Mouse (Mus musculus) midbrain, postnatal 0 days (tissue): ENCODE measurements at regions not wholly inside any gene's neighbourhood (a gene's known extent, or its start where the extent isn't known, plus 50 kb on each side); places are given as distances from the start of the nearest gene placed in this dataset.

Experiments used
- ATAC-seq: fragments of 200-750 bp; cut with Nextera tagmentation; 2 replicates; pipeline ENCODE4 v1.8.0; 2017; ENCODE audit warnings: moderate number of reproducible peaks, mild to moderate bottlenecking, moderate TSS enrichment, moderate library complexity; ENCODE audit not compliant: low FRiP score
- DNase-seq: peaks from one replicate; pipeline ENCODE4 v3.0.0-alpha.2; 2015; ENCODE audit warnings: low spot score
- H3K27ac ChIP-seq: fragments of 300-500 bp; sonication (generic); 2 replicates; pipeline ENCODE4 v1.5.1; 2014; ENCODE audit warnings: low read depth, mild to moderate bottlenecking, low read length, mixed read lengths
- H3K27me3 ChIP-seq: fragments of 300-500 bp; sonication (generic); 2 replicates; pipeline ENCODE4 v1.6.1; 2014; ENCODE audit warnings: low read length, control low read depth, mixed read lengths; ENCODE audit not compliant: insufficient read depth
- H3K36me3 ChIP-seq: fragments of 300-500 bp; sonication (generic); 2 replicates; pipeline ENCODE4 v1.6.1; 2014; ENCODE audit warnings: low read length, control low read depth, mixed read lengths; ENCODE audit not compliant: insufficient read depth
- H3K4me1 ChIP-seq: fragments of 300-500 bp; sonication (generic); 2 replicates; pipeline ENCODE4 v1.6.1; 2014; ENCODE audit warnings: mild to moderate bottlenecking, control low read depth, antibody characterized with exemption, low read length, mixed read lengths; ENCODE audit not compliant: insufficient read depth
- H3K4me2 ChIP-seq: fragments of 300-500 bp; sonication (generic); 2 replicates; pipeline ENCODE4 v1.6.1; 2014; ENCODE audit warnings: low read depth, mild to moderate bottlenecking, low read length, mixed read lengths; ENCODE audit not compliant: poor library complexity, severe bottlenecking
- H3K4me3 ChIP-seq: fragments of 300-500 bp; sonication (generic); 2 replicates; pipeline ENCODE4 v1.5.1; 2014; ENCODE audit warnings: low read depth, mild to moderate bottlenecking, low read length, moderate library complexity
- H3K9ac ChIP-seq: fragments of 300-500 bp; sonication (generic); replicated peaks from 2 replicates; pipeline ENCODE4 v1.6.1; 2014; ENCODE audit warnings: mild to moderate bottlenecking, low read length, moderate library complexity, mixed read lengths; ENCODE audit not compliant: poor library complexity, severe bottlenecking
- H3K9me3 ChIP-seq: fragments of 300-500 bp; sonication (generic); 2 replicates; pipeline ENCODE4 v1.6.1; 2016; ENCODE audit warnings: low read length, control low read depth
- CTCF ChIP-seq: IDR thresholded peaks from 2 replicates; pipeline ENCODE4 v1.5.1; 2016; ENCODE audit warnings: antibody characterized with exemption, mild to moderate bottlenecking
- WGBS: fragments of 180-500 bp; shearing (Covaris S2); extraction: QIAGEN DNeasy Blood & Tissue Kit; methylation state at CpG from one replicate; pipeline ENCODE4 v1.1.7; 2014; 5-methylcytosine and 5-hydroxymethylcytosine counted together

GRCm38 (mm10) chr9:41849628-41850326, 274.3 kb downstream of the Sorl1 start:
- Histone ChIP-seq H3K4me3 (no peak overlapping the region), H3K4me1 (no peaks in the 10 kb centered on the region), H3K9ac (no peak overlapping the region), H3K27ac (no peak overlapping the region), H3K27me3 (no peaks in the 10 kb centered on the region), H3K9me3 (no peaks in the 10 kb centered on the region), H3K36me3 (no peaks in the 10 kb centered on the region), H3K4me2 (no peak overlapping the region)
- DNase-seq (no peak), ATAC-seq (no peak)
- WGBS, result 68% methylated on average over 4 of the region's 4 CpGs
- no peak for TF ChIP-seq CTCF

DNA sequence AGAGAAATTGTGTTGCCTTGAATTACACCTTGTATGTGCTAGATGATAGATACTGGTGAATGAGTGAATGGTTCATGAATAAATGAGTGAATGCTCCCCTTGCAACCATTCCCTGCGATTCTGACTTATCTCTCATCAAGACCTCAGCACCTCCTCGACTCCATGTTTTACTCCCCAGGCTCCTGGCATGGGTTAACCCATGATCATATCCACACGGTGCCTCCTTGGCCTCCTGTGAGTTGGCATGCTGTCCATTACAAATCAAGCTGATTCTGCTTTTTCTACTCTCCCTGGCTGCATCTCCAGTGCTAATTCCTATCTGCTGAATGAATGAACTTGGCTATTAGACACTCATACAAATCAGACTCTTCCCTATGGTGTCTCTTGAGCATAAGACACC, 279.5 kb downstream of the Sorl1 start:
- ATAC-seq (no peak), DNase-seq (no peak)
- no peak overlapping the region for H3K4me2 ChIP-seq
- H3K36me3 ChIP-seq, result no peaks in the 10 kb centered on the region
- H3K4me1 ChIP-seq, result no peaks in the 10 kb centered on the region
- H3K4me3 ChIP-seq, result no peak overlapping the region
- no peaks in the 10 kb centered on the region for H3K9me3 ChIP-seq
- TF ChIP-seq CTCF, result no peak
- H3K9ac ChIP-seq, result no peak overlapping the region
- WGBS, result 82% methylated on average over 3 of the region's 3 CpGs
- H3K27me3 ChIP-seq, result no peaks in the 10 kb centered on the region
- no peak overlapping the region for H3K27ac ChIP-seq

DNA sequence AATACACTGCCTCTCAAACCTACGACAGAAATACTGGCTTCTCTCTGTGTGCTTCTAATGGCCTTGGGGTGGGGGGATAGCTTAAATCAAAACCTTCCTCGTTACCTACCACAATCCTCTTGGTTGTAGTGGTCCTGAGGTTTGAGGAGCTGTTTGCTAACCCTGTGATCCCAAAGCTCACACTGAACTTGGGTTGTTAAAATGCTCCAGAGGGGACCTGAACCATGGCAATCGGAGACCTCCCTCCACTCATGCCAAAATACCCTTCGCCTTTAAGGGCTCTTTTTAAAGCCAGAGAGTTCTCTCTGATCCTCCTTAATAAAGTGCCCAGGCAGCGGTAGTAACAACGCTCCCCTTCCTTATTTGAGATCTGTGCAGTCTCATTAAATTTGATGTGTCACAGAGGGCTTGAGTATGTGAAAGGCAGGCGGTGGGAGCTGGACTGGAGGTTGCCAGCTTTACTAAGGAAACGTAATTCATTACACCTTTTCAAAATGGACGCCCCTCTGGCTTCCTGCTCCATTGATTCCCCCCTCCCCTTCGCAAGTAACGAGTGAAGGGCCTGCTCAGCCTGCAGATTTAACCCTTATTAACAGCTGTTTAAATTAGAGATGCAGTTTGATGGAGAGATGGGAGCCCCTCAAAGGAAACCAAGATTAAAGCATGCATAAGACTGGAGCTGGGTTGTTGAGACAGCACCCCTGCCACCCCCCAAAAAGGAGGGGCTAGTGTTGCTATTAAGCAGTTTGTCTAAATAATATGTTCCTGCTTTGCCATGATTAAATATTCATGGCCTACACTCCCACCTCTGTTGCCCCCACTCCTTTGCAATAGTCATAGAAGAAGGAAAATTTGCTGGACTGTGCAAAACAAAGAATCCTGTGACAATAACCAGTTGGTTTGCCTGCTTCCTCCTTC, 289.4 kb downstream of the Sorl1 start:
- no peaks in the 10 kb centered on the region for H3K27me3 ChIP-seq
- ATAC-seq, result no peak; the same call in 1 of the 2 replicates

DNA sequence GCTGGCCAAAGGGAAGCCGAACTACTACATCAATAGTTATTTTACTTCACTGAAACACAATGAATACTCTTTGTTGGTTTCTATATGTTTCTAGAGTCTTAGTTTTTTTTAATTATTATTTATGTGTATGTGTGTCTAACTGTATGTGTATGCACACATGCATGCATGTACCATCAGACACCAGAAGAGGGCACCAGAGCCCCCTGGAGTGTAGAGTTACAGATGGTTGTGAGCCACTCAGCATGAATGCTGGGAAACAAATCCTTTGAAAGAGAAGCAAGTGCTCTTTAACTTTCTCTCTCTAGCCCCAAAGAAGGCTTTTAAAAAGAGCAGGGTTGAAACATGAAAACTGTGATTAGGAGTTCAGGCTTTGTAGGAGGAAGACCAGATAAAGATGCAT, 290.7 kb downstream of the Sorl1 start:
- Histone ChIP-seq H3K4me1 (no peaks in the 10 kb centered on the region), H3K9me3 (no peaks in the 10 kb centered on the region), H3K36me3 (no peaks in the 10 kb centered on the region), H3K4me2 (no peak overlapping the region), H3K27me3 (no peaks in the 10 kb centered on the region), H3K4me3 (no peak overlapping the region), H3K27ac (no peak overlapping the region), H3K9ac (no peak overlapping the region)
- ATAC-seq, result no peak
- peak; percentile 37 for TF ChIP-seq CTCF
- DNase-seq, result no peak
- WGBS, result 100% methylated on average over 1 of the region's 1 CpGs

More for the DNA sequence above, 289.4 kb downstream of the Sorl1 start:
- Histone ChIP-seq H3K4me2 (no peak overlapping the region), H3K4me3 (no peak overlapping the region), H3K9me3 (no peaks in the 10 kb centered on the region), H3K9ac (0 out of 2 replicates have a peak overlapping the region, but pooled peaks have one; percentile 29), H3K27ac (no peak overlapping the region), H3K36me3 (no peaks in the 10 kb centered on the region), H3K4me1 (no peaks in the 10 kb centered on the region)
- DNase-seq, result peak; percentile 33
- no peak for TF ChIP-seq CTCF
- 30% methylated on average over 11 of the region's 11 CpGs for WGBS

DNA sequence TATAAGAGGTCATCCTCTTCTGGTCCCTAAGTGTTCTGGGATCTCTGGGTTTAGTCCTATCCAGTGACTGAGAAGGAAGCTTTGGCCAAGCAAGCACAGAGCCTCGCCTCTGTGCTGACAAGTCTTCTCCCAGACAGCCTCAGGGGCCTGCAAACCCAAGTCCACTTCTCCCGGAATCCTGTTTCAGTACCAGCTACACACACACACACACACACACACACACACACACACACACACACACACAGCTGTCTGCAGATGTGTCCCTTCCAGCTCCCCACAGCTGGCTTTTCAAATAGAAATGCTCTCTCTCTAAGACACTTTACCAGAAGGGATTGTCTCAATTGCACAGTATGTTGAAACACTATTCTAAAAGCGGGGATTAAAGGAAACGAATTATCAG, 296.7 kb downstream of the Sorl1 start:
- DNase-seq (no peak), ATAC-seq (no peak)
- H3K27me3 ChIP-seq, result no peaks in the 10 kb centered on the region
- WGBS, result 64% methylated on average over 4 of the region's 4 CpGs
- no peaks in the 10 kb centered on the region for H3K4me1 ChIP-seq
- no peak overlapping the region for H3K27ac ChIP-seq
- no peaks in the 10 kb centered on the region for H3K36me3 ChIP-seq
- H3K9ac ChIP-seq, result no peak overlapping the region
- no peaks in the 10 kb centered on the region for H3K9me3 ChIP-seq
- H3K4me3 ChIP-seq, result no peak overlapping the region
- no peak overlapping the region for H3K4me2 ChIP-seq
- no peak for TF ChIP-seq CTCF

DNA sequence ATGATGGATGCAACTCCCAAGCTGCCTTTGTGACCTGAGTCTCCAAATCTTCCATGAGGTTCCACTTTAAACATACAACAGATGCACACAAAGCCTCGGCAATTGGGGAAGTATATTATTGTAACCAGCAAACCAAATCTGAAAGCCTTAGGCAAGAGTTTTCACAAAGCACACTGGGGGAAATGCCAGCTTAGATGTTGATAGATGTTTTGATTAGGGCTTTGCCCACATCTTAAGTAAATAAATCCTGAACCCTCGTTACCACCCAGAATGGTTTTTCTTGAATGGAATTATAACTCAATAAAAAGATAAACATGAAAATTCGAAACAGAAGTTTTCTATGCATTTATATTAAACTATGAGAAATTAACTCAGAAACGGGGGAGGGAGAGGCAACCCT, 302.7 kb downstream of the Sorl1 start:
- WGBS, result 70% methylated on average over 4 of the region's 4 CpGs
- Histone ChIP-seq H3K9me3 (no peaks in the 10 kb centered on the region), H3K36me3 (no peaks in the 10 kb centered on the region), H3K4me2 (no peak overlapping the region), H3K9ac (no peak overlapping the region), H3K27ac (no peak overlapping the region), H3K27me3 (no peaks in the 10 kb centered on the region), H3K4me3 (no peak overlapping the region), H3K4me1 (no peaks in the 10 kb centered on the region)
- DNase-seq (no peak), ATAC-seq (no peak)
- no peak for TF ChIP-seq CTCF
